Mouse (Mus musculus) stomach, postnatal 0 days (tissue): Measurements from ENCODE around the gene Magi2.

Experiments
- CTCF ChIP-seq: IDR thresholded peaks from 2 replicates; pipeline ENCODE4 v1.5.1; 2016; ENCODE audit warnings: antibody characterized with exemption, low read depth, mild to moderate bottlenecking, moderate library complexity
- EP300 ChIP-seq: optimal IDR thresholded peaks from 2 replicates; pipeline ENCODE3; 2016; ENCODE audit warnings: antibody characterized with exemption

DNA sequence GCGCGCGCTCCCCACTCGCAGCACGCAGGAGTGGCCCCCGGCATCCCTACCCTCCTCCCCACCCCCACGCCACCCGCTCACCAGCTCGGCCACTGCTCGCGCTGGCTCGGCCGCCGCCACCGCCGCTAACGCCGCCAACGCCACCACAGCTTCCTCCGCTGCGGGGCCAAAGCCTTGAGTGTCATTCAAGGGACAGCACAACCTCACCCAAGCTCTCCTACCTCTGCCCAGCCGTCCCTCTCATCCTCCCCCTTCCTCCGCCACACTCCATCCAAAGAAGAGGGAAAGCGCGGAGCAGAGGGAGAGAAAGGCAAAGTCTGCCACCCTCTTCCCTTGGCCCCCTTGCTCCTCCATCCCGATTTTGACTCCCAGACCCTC is at the start of gene Magi2:
- TF ChIP-seq CTCF = no peak
- TF ChIP-seq EP300 = no peak
